Mouse (Mus musculus) CH12.LX (cell line): ENCODE results near the gene Gm21969. TPM values are rescaled to one million over a fixed set of nuclear protein-coding genes. Genes with fewer than 3 reads are reported as not detected.

ENCODE experiments used
- DNase-seq: peaks from one replicate; pipeline ENCODE4 v3.0.0-alpha.2; 2013; ENCODE audit errors: extremely low read depth
- H3K27ac ChIP-seq: 2 replicates; pipeline ENCODE4 v1.5.1; 2012; ENCODE audit warnings: low read depth, mild to moderate bottlenecking, control low read depth, moderate library complexity; ENCODE audit not compliant: insufficient read depth
- H3K27me3 ChIP-seq: replicated peaks from 2 replicates; pipeline ENCODE3; 2012; ENCODE audit warnings: inconsistent platforms
- H3K36me3 ChIP-seq, 2 experiments: replicated peaks in 1 of 2; 2 replicates each; pipeline versions ENCODE3 to v1.6.1; 2012; ENCODE audit warnings: inconsistent platforms in 1 of 2, low read length in 1 of 2, mild to moderate bottlenecking in 1 of 2, mixed read lengths in 1 of 2, moderate library complexity in 1 of 2; ENCODE audit not compliant: control insufficient read depth in 1 of 2, insufficient read depth in 1 of 2
- H3K4me1 ChIP-seq, 2 experiments: 2 replicates each; pipeline ENCODE4 v1.6.1; 2012; ENCODE audit warnings: inconsistent platforms in 1 of 2, moderate library complexity in 1 of 2; ENCODE audit not compliant: insufficient read depth in 2 of 2, control insufficient read depth in 1 of 2
- H3K4me2 ChIP-seq: 2 replicates; pipeline ENCODE4 v1.6.1; 2012; ENCODE audit warnings: low read depth, mild to moderate bottlenecking, control low read depth; ENCODE audit not compliant: poor library complexity, insufficient read depth, severe bottlenecking
- H3K4me3 ChIP-seq, 3 experiments: fragments of 150-350 bp in 1 of 3; sonication (generic) in 1 of 3; replicated peaks in 1 of 3; 2 replicates each; pipeline versions ENCODE3 to v1.5.1; 2011 to 2012; ENCODE audit warnings: low read depth in 2 of 3, low read length in 2 of 3, mild to moderate bottlenecking in 2 of 3, moderate library complexity in 2 of 3, control low read depth in 1 of 3, improper control_type of control experiment in 1 of 3, inconsistent platforms in 1 of 3, mixed read lengths in 1 of 3; ENCODE audit not compliant: poor library complexity in 1 of 3
- H3K79me2 ChIP-seq: replicated peaks from 2 replicates; pipeline ENCODE4 v1.6.1; 2012; ENCODE audit warnings: mild to moderate bottlenecking, moderate library complexity; ENCODE audit not compliant: control insufficient read depth, poor library complexity, insufficient read depth, severe bottlenecking; ENCODE audit errors: extremely low read depth
- H3K9ac ChIP-seq: 2 replicates; pipeline ENCODE4 v1.6.1; 2012; ENCODE audit warnings: low read depth, mild to moderate bottlenecking, control low read depth, moderate library complexity; ENCODE audit not compliant: insufficient read depth
- H3K9me3 ChIP-seq: replicated peaks from 2 replicates; pipeline ENCODE3; 2012; ENCODE audit warnings: low read length, inconsistent platforms, mixed read lengths
- CHD1 ChIP-seq: IDR thresholded peaks from 2 replicates; pipeline ENCODE4 v1.6.1; 2012; ENCODE audit warnings: low read depth, low read length, improper control_type of control experiment, inconsistent platforms
- CTCF ChIP-seq, 2 experiments: IDR thresholded peaks in 1 of 2; conservative IDR thresholded peaks in 1 of 2; 2 replicates each; pipeline ENCODE4 v1.5.1; 2011 to 2012; ENCODE audit warnings: low read depth in 2 of 2, low read length in 2 of 2, improper control_type of control experiment in 1 of 2, inconsistent platforms in 1 of 2, mild to moderate bottlenecking in 1 of 2, moderate library complexity in 1 of 2
- EP300 ChIP-seq: IDR thresholded peaks from 2 replicates; pipeline ENCODE4 v1.6.1; 2011; ENCODE audit warnings: low read length, improper control_type of control experiment
- ETS1 ChIP-seq: conservative IDR thresholded peaks from 2 replicates; pipeline ENCODE4 v1.6.1; 2012; ENCODE audit warnings: low read depth, mild to moderate bottlenecking, inconsistent platforms, low read length, improper control_type of control experiment, moderate library complexity
- GABPA ChIP-seq: IDR thresholded peaks from 2 replicates; pipeline ENCODE4 v1.6.1; 2012; ENCODE audit warnings: low read depth, low read length, improper control_type of control experiment, inconsistent platforms; ENCODE audit not compliant: insufficient replicate concordance
- HCFC1 ChIP-seq: IDR thresholded peaks from 2 replicates; pipeline ENCODE4 v1.6.1; 2012; ENCODE audit warnings: low read depth, mild to moderate bottlenecking, inconsistent platforms, low read length, improper control_type of control experiment
- IRF4 ChIP-seq: IDR thresholded peaks from 2 replicates; pipeline ENCODE4 v1.6.1; 2014; ENCODE audit warnings: low read depth, mild to moderate bottlenecking, inconsistent platforms, low read length, improper control_type of control experiment
- JUND ChIP-seq: conservative IDR thresholded peaks from 2 replicates; pipeline ENCODE4 v1.6.1; 2011; ENCODE audit warnings: low read depth, low read length, improper control_type of control experiment
- MAFK ChIP-seq: IDR thresholded peaks from 2 replicates; pipeline ENCODE4 v1.6.1; 2011; ENCODE audit warnings: low read length, improper control_type of control experiment; ENCODE audit not compliant: insufficient replicate concordance
- MAX ChIP-seq: IDR thresholded peaks from 2 replicates; pipeline ENCODE4 v1.6.1; 2011; ENCODE audit warnings: low read length, improper control_type of control experiment
- MEF2A ChIP-seq: IDR thresholded peaks from 2 replicates; pipeline ENCODE4 v1.6.1; 2014; ENCODE audit warnings: low read depth, mild to moderate bottlenecking, inconsistent platforms, low read length, improper control_type of control experiment, borderline replicate concordance
- MXI1 ChIP-seq: IDR thresholded peaks from 2 replicates; pipeline ENCODE4 v1.6.1; 2011; ENCODE audit warnings: mild to moderate bottlenecking, low read depth, low read length, improper control_type of control experiment
- MYC ChIP-seq: IDR thresholded peaks from 2 replicates; pipeline ENCODE4 v1.6.1; 2011; ENCODE audit warnings: low read depth, mild to moderate bottlenecking, improper control_type of control experiment, low read length
- NELFE ChIP-seq: IDR thresholded peaks from 2 replicates; pipeline ENCODE4 v1.6.1; 2011; ENCODE audit warnings: low read depth, low read length, improper control_type of control experiment
- NRF1 ChIP-seq: IDR thresholded peaks from 2 replicates; pipeline ENCODE4 v1.6.1; 2014; ENCODE audit warnings: low read depth, mild to moderate bottlenecking, inconsistent platforms, low read length, improper control_type of control experiment, moderate library complexity
- POLR2AphosphoS2 ChIP-seq: IDR thresholded peaks from 2 replicates; pipeline ENCODE4 v1.6.1; 2011; ENCODE audit warnings: low read depth, low read length, improper control_type of control experiment
- TCF12 ChIP-seq: IDR thresholded peaks from 2 replicates; pipeline ENCODE4 v1.6.1; 2014; ENCODE audit warnings: low read depth, mild to moderate bottlenecking, inconsistent platforms, low read length, improper control_type of control experiment
- UBTF ChIP-seq: IDR thresholded peaks from 2 replicates; pipeline ENCODE4 v1.6.1; 2012; ENCODE audit warnings: low read depth, mild to moderate bottlenecking, inconsistent platforms, low read length, improper control_type of control experiment, moderate library complexity
- USF1 ChIP-seq: IDR thresholded peaks from 2 replicates; pipeline ENCODE4 v1.6.1; 2014; ENCODE audit warnings: low read depth, mild to moderate bottlenecking, inconsistent platforms, low read length, improper control_type of control experiment
- USF2 ChIP-seq: conservative IDR thresholded peaks from 2 replicates; pipeline ENCODE4 v1.6.1; 2011; ENCODE audit warnings: low read depth, low read length, improper control_type of control experiment
- ZMIZ1 ChIP-seq: IDR thresholded peaks from 2 replicates; pipeline ENCODE4 v1.6.1; 2012; ENCODE audit warnings: low read depth, mild to moderate bottlenecking, inconsistent platforms, low read length, improper control_type of control experiment
- dilution Hi-C: fragments of 300-500 bp; cut with MboI; formaldehyde crosslinking; loops from 2 replicates; pipeline ENCODE4 v1.14.3; 2020; ENCODE audit warnings: low sequenced_read_pairs; ENCODE audit not compliant: extremely low pct_unique_long_range_greater_than_20kb, extremely low pct_ligation_motif_present
- in situ Hi-C: fragments of 300-500 bp; cut with MboI; formaldehyde crosslinking; loops from 3 replicates; pipeline ENCODE4 v1.14.3; 2019; ENCODE audit warnings: low sequenced_read_pairs, low pct_ligation_motif_present, low pct_unique_long_range_greater_than_20kb, mixed read lengths
- polyA plus RNA-seq: library from polyadenylated mRNA; unstranded; fragments of >175 nt; gene quantifications from 2 replicates; pipeline ENCODE4 v1.2.1, GENCODE M21; 2012; ENCODE audit warnings: low read depth; ENCODE audit not compliant: insufficient read length
- total RNA-seq, 2 experiments: library from RNA; depleted of rRNA; stranded (reverse); fragments of 300-350 nt in 1 of 2; fragments of >200 nt in 1 of 2; gene quantifications; 2 replicates each; pipeline ENCODE4 v1.2.3; 2012 to 2014

Gm21969 gene
- total and polyA plus RNA-seq, 3 experiments, result not detected

- TF ChIP-seq IRF4, result peak; percentile 21
- TF ChIP-seq TCF12, result peak; percentile 90
- peak; percentile 78 for TF ChIP-seq NRF1
- TF ChIP-seq ETS1, result peak; percentile 6
- TF ChIP-seq USF1, result 0 out of 2 replicates have a peak, but pooled peaks have one; percentile 14
- TF ChIP-seq GABPA, result no peak
Observed at GRCm38 (mm10) chr4:139622373-139623282, 19.6 kb downstream of the Gm21969 start, which contains the start of gene Aldh4a1 (continued).

GRCm38 (mm10) chr4:139623434-139624115 is 20.6 kb downstream of the Gm21969 start:
- peaks cover 0 to 4% of the 10 kb centered on the region in 2 experiments for H3K36me3 ChIP-seq
- H3K79me2 ChIP-seq, result no peaks in the 10 kb centered on the region
- H3K27me3 ChIP-seq, result peaks cover 13% of the 10 kb centered on the region
- no peaks in the 10 kb centered on the region for H3K9me3 ChIP-seq
- peak overlapping the region; percentile 87 for H3K4me2 ChIP-seq
- dilution Hi-C loops, result no loop called here
- DNase-seq, result no peak
- peaks cover 9 to 11% of the 10 kb centered on the region in 2 experiments for H3K4me1 ChIP-seq
- H3K9ac ChIP-seq, result peak overlapping the region; percentile 64
- TF ChIP-seq EP300 (no peak), USF2 (no peak), CTCF (conservative IDR thresholded peaks at IDR 0.05 in 1 of 2, IDR thresholded peaks at IDR 0.05 in 1 of 2; ENCODE audit: low read depth in 2 of 2, low read length in 2 of 2) (no peak), CHD1 (no peak), MYC (no peak), NRF1 (no peak), MXI1 (no peak), POLR2AphosphoS2 (no peak), MAX (no peak)
- TF ChIP-seq, all 38 proteins: peak for 0
- Histone ChIP-seq H3K4me3 (peak overlapping the region; percentile 68 to 80 (median 71)), H3K27ac (no peak overlapping the region)
- in situ Hi-C loops, result loop anchor here (5.0 kb wide), 1 partner anchor 151 kb away; no protein-coding TSS in a partner anchor

DNA sequence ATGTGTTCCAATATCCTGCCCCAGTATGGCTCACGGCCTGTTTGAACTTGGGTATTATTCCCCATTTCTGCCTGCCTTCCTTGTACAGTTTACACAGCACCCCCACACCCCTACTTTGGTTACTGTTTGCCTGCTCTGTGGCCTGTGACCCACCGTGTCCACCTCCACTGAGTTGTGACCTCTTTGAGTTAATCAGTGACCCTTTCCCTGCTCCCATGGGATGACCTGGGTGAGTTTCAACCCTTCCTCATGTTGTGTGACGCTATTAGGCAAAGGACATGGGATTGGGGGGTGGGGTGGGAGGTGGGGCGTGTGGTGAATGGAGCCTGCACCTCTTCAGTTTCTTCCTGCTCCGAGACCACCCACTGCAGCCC is 21.1 kb downstream of the Gm21969 start:
- in situ Hi-C loops (loop anchor here (5.0 kb wide), 1 partner anchor 152 kb away; no protein-coding TSS in a partner anchor), dilution Hi-C loops (no loop called here)
- Histone ChIP-seq H3K9me3 (no peaks in the 10 kb centered on the region), H3K27ac (no peak overlapping the region), H3K4me3 (no peak overlapping the region), H3K9ac (no peak overlapping the region), H3K4me1 (peaks cover 9 to 11% of the 10 kb centered on the region in 2 experiments), H3K36me3 (peaks cover 0 to 4% of the 10 kb centered on the region in 2 experiments), H3K4me2 (peak overlapping the region; percentile 87; the same call in 1 of the 2 replicates), H3K79me2 (no peaks in the 10 kb centered on the region), H3K27me3 (peaks cover 13% of the 10 kb centered on the region)
- TF ChIP-seq UBTF (no peak), MEF2A (no peak), NELFE (no peak), JUND (no peak), GABPA (no peak), HCFC1 (no peak), CHD1 (no peak), ZMIZ1 (no peak), MXI1 (no peak), MAFK (no peak), MYC (no peak)
- DNase-seq, result no peak
